Mouse (Mus musculus) ES-Bruce4 (cell line): Measurements from ENCODE around the gene Gm10277.

Experiments used
- CTCF ChIP-seq: IDR thresholded peaks from one replicate; pipeline ENCODE4 v1.8.1; 2011; ENCODE audit warnings: low read depth, low read length
- EP300 ChIP-seq: IDR thresholded peaks from 2 replicates; pipeline ENCODE4 v1.6.1; 2011; ENCODE audit warnings: low read depth, low read length; ENCODE audit not compliant: insufficient read depth
- POLR2A ChIP-seq: IDR thresholded peaks from one replicate; pipeline ENCODE4 v1.8.1; 2011; ENCODE audit warnings: low read length; ENCODE audit not compliant: insufficient read depth

DNA sequence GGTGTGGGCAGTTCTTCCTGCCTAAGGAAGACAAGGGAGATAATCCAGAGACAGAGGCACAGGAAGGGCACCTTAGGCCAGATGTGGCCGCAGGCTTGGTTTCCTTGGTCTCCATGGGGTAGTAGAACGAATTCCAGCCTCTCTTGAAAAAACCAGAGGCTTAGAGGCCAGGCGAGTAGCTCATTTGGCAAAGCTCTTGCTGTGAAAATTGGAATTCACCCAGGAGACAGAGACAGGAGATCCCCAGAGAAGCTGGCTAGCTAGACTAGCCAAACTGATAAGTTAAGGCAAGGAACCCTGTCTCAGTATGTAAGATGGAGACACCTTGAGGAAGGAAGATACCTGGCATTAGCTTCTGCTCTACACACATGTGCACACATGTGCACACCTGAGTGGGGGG, 38.8 kb upstream of the Gm10277 start:
- TF ChIP-seq CTCF (no peak), POLR2A (no peak), EP300 (no peak)
